Mouse (Mus musculus) ES-Bruce4 (cell line): ENCODE results near the gene Mgat5.

Source experiments
- CTCF ChIP-seq: IDR thresholded peaks from one replicate; pipeline ENCODE4 v1.8.1; 2011; ENCODE audit warnings: low read depth, low read length
- EP300 ChIP-seq: IDR thresholded peaks from 2 replicates; pipeline ENCODE4 v1.6.1; 2011; ENCODE audit warnings: low read depth, low read length; ENCODE audit not compliant: insufficient read depth
- POLR2A ChIP-seq: IDR thresholded peaks from one replicate; pipeline ENCODE4 v1.8.1; 2011; ENCODE audit warnings: low read length; ENCODE audit not compliant: insufficient read depth

GRCm38 (mm10) chr1:127439452-127439891, 234.7 kb downstream of the Mgat5 start:
- no peak for TF ChIP-seq CTCF
- TF ChIP-seq EP300, result no peak
- TF ChIP-seq POLR2A, result no peak
